Mouse (Mus musculus): ENCODE results near the gene Myo5a. TPM values are rescaled to one million over a fixed set of nuclear protein-coding genes. Genes with fewer than 3 reads are reported as not detected.

Myo5a gene
- polyA plus RNA-seq, 1 experiment from 2014 or later: 48.0 TPM

DNA sequence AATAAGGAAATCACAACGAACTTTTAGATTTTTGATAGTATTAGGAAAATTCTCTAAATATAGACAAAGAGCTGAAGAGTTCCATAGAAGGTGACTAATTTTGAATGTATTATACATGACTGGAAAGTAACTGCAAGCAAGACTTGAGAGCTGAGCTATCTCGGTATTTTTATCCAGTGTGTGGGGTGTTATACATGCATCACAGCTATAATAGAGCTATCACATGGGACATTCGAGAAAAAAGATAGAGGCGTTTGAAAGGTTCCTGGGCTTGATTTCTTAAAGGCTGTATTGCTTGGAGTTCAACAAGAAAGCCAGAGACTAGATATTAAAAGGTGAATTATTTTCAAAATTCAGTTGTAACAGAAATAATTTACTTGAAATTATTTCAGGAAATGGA is 19.0 kb upstream of the Myo5a start:
- WGBS: 78% methylated on average over 4 of the region's 4 CpGs
- Histone ChIP-seq H3K36me3 (ENCODE audit: control insufficient read depth, insufficient read depth, low read length) (peaks cover 12% of the 10 kb centered on the region), H3K4me1 (ENCODE audit: control insufficient read depth, insufficient read depth, low read length) (no peaks in the 10 kb centered on the region), H3K9me3 (ENCODE audit: control insufficient read depth, low read length) (no peaks in the 10 kb centered on the region), H3K4me2 (ENCODE audit: low read length) (no peak overlapping the region), H3K27me3 (ENCODE audit: control insufficient read depth, insufficient read depth, low read length) (no peaks in the 10 kb centered on the region), H3K4me3 (replicated peaks; ENCODE audit: low read depth, low read length) (no peak overlapping the region), H3K9ac (replicated peaks; ENCODE audit: low read length) (no peak overlapping the region), H3K27ac (replicated peaks; ENCODE audit: low read depth, low read length) (no peak overlapping the region)
- DNase-seq: no peak
- ATAC-seq (ENCODE audit: low FRiP score, low TSS enrichment): no peak

DNA sequence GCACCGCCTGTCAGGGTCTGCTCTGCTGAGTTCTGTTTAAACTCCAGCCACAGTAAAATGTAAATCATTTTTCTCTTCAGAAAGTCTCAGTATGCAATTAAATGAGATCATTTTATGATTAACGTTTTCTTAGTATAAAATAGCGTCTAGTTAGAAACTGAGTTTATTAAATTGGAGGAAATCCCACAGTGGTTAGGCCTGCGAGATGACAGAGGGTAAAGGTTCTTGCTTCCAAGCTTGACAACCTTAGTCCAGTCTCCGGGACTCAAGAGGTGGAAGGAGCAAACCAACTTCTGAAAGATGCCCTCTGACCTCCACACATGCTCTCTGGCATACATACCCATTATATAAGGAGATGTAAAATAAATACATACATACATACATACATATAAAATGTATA is 15.8 kb upstream of the Myo5a start:
- H3K36me3 ChIP-seq (ENCODE audit: control insufficient read depth, insufficient read depth, low read length): peaks cover 28% of the 10 kb centered on the region
- ATAC-seq (ENCODE audit: low FRiP score, low TSS enrichment) (no peak), DNase-seq (no peak)
- H3K4me3 ChIP-seq (replicated peaks; ENCODE audit: low read depth, low read length): no peak overlapping the region
- no peaks in the 10 kb centered on the region for H3K27me3 ChIP-seq (ENCODE audit: control insufficient read depth, insufficient read depth, low read length)
- no peaks in the 10 kb centered on the region for H3K9me3 ChIP-seq (ENCODE audit: control insufficient read depth, low read length)
- no peak overlapping the region for H3K4me2 ChIP-seq (ENCODE audit: low read length)
- 95% methylated on average over 5 of the region's 5 CpGs for WGBS
- H3K9ac ChIP-seq (replicated peaks; ENCODE audit: low read length): no peak overlapping the region
- no peak overlapping the region for H3K27ac ChIP-seq (replicated peaks; ENCODE audit: low read depth, low read length)
- H3K4me1 ChIP-seq (ENCODE audit: control insufficient read depth, insufficient read depth, low read length): no peaks in the 10 kb centered on the region

DNA sequence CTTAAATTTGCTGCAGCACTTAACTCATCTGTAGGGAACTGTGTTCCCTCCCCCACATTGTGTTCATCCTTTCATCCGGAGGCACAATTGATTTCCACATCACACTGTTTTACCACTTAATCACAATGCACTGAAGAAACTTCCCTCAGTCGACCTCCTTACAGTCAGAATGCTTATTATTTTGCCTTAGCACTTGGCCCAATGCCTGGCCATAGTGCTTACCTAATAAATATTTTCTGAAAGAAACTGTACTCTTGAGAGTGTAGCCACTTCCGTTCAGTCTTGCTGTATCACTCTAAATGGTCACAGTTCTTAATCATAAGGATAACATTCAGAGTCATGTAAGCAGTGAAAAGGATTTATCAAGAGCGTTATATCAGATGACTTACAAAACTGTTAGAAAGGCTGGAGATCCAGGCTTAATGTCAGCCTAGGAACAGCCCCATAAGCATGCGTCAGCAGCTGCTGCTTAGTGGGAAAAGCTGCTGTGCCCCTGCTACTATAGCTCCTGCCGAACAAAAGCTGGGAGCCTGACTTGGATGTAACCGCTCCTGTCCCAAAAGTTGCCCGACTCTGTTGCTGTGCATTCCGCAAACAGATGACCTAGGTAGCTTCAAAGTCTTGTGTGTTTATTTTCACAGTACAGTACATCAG is 6.0 kb upstream of the Myo5a start:
- ATAC-seq (ENCODE audit: low FRiP score, low TSS enrichment) (no peak), DNase-seq (no peak)
- Histone ChIP-seq H3K4me1 (ENCODE audit: control insufficient read depth, insufficient read depth, low read length) (no peaks in the 10 kb centered on the region), H3K9ac (replicated peaks; ENCODE audit: low read length) (no peak overlapping the region), H3K9me3 (ENCODE audit: control insufficient read depth, low read length) (no peaks in the 10 kb centered on the region), H3K27ac (replicated peaks; ENCODE audit: low read depth, low read length) (no peak overlapping the region), H3K4me3 (replicated peaks; ENCODE audit: low read depth, low read length) (no peak overlapping the region), H3K36me3 (ENCODE audit: control insufficient read depth, insufficient read depth, low read length) (no peaks in the 10 kb centered on the region), H3K27me3 (ENCODE audit: control insufficient read depth, insufficient read depth, low read length) (no peaks in the 10 kb centered on the region), H3K4me2 (ENCODE audit: low read length) (no peak overlapping the region)
- WGBS: 74% methylated on average over 9 of the region's 9 CpGs

DNA sequence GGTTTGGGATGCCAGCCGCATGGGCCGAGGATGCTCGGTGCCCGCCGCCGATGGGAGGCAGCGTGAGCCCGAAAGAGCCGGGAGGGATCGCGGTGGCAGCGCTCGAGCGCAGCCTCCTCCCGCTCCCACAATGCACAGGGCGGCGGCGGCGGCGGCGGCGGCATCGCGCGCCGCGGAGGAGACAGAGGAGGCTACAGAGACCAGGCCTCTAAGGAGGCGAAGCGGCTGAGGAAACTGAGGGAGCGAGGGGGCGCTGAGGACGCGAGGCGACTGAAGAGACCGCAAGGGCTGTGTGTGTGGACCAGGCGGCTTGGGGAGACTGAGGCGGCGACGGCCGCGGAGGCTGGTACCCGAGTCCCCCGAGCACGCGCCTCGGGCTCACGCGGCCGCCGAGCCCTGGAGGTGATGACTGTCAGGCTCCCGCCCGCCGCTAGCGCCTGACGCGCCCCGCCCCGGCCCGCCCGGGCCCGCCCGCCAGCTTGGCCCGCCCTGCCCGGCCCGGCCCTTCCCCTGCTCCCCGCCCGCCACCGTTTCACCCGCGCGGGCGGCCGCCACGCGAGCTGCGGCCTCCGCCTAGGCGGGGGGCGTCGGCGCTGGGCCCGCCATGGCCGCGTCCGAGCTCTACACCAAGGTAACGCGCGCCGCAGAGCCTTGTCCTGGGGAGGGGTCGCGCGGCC is 352 bp downstream of the Myo5a start:
- Histone ChIP-seq H3K27ac (replicated peaks; ENCODE audit: low read depth, low read length) (peak overlapping the region; percentile 99), H3K27me3 (ENCODE audit: control insufficient read depth, insufficient read depth, low read length) (no peaks in the 10 kb centered on the region), H3K9me3 (ENCODE audit: control insufficient read depth, low read length) (no peaks in the 10 kb centered on the region), H3K9ac (replicated peaks; ENCODE audit: low read length) (peak overlapping the region; percentile 96), H3K36me3 (ENCODE audit: control insufficient read depth, insufficient read depth, low read length) (no peaks in the 10 kb centered on the region), H3K4me2 (ENCODE audit: low read length) (peak overlapping the region; percentile 73), H3K4me3 (replicated peaks; ENCODE audit: low read depth, low read length) (peak overlapping the region; percentile 96), H3K4me1 (ENCODE audit: control insufficient read depth, insufficient read depth, low read length) (peaks cover 35% of the 10 kb centered on the region)
- WGBS: under 1% methylated on average over 52 of the region's 92 CpGs
- ATAC-seq (ENCODE audit: low FRiP score, low TSS enrichment): peak; percentile 95
- peak; percentile 93 for DNase-seq

DNA sequence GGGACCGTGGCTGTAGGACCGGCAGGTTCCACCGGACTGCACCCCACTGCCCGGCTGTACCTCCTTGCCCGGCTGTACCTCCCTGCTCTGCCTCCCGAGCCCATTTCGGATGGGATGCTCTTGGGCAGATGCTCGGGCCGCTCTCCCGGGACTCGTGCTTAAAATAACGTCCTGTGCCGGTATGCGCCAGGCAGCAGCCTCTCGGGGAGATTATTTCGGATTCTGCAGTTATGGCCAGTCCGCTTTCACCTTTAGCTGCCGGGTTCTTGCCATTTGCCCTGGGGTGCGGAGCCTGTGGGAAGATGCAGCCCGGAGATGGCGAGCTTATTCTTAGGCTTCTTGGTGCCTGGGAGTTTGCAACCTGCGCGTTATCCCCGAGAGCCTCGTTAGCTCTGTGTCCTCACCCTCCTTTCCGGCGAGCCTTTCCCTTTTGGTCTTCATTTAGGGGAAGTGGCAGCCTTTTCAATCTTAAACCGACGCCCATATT is 934 bp downstream of the Myo5a start:
- WGBS: under 1% methylated on average over 29 of the region's 29 CpGs
- Histone ChIP-seq H3K4me3 (replicated peaks; ENCODE audit: low read depth, low read length) (peak overlapping the region; percentile 96), H3K27ac (replicated peaks; ENCODE audit: low read depth, low read length) (peak overlapping the region; percentile 99), H3K27me3 (ENCODE audit: control insufficient read depth, insufficient read depth, low read length) (no peaks in the 10 kb centered on the region), H3K4me2 (ENCODE audit: low read length) (peak overlapping the region; percentile 73), H3K36me3 (ENCODE audit: control insufficient read depth, insufficient read depth, low read length) (no peaks in the 10 kb centered on the region), H3K9me3 (ENCODE audit: control insufficient read depth, low read length) (no peaks in the 10 kb centered on the region), H3K4me1 (ENCODE audit: control insufficient read depth, insufficient read depth, low read length) (peaks cover 35% of the 10 kb centered on the region), H3K9ac (replicated peaks; ENCODE audit: low read length) (peak overlapping the region; percentile 96)
- ATAC-seq (ENCODE audit: low FRiP score, low TSS enrichment): peak; percentile 7; the same call in 1 of the 2 replicates
- peak; percentile 72 for DNase-seq

DNA sequence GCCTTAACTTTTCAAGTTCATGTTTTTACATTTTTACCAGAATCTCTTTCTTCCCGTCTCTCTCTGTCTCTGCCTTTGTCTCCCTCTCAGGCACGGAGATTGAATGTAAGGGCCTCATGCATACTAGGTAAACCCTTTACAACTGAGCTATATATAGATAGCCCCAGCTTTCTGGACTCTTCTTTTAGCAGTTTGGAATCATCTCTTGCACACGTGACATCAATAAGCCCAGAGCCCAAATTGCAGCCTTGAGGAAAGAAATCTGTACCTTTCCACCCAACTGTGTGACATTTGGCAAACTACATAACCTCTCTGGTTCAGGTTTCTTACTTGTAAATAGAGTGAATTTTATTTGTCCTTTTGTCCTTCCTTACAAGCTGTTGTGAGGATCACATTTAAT is 1.5 kb downstream of the Myo5a start:
- ATAC-seq (ENCODE audit: low FRiP score, low TSS enrichment) (no peak), DNase-seq (peak; percentile 37)
- Histone ChIP-seq H3K36me3 (ENCODE audit: control insufficient read depth, insufficient read depth, low read length) (no peaks in the 10 kb centered on the region), H3K9me3 (ENCODE audit: control insufficient read depth, low read length) (no peaks in the 10 kb centered on the region), H3K4me2 (ENCODE audit: low read length) (peak overlapping the region; percentile 73), H3K4me3 (replicated peaks; ENCODE audit: low read depth, low read length) (peak overlapping the region; percentile 96), H3K9ac (replicated peaks; ENCODE audit: low read length) (peak overlapping the region; percentile 96), H3K27ac (replicated peaks; ENCODE audit: low read depth, low read length) (peak overlapping the region; percentile 99), H3K27me3 (ENCODE audit: control insufficient read depth, insufficient read depth, low read length) (no peaks in the 10 kb centered on the region), H3K4me1 (ENCODE audit: control insufficient read depth, insufficient read depth, low read length) (peaks cover 35% of the 10 kb centered on the region)
- WGBS: 9% methylated on average over 3 of the region's 3 CpGs

DNA sequence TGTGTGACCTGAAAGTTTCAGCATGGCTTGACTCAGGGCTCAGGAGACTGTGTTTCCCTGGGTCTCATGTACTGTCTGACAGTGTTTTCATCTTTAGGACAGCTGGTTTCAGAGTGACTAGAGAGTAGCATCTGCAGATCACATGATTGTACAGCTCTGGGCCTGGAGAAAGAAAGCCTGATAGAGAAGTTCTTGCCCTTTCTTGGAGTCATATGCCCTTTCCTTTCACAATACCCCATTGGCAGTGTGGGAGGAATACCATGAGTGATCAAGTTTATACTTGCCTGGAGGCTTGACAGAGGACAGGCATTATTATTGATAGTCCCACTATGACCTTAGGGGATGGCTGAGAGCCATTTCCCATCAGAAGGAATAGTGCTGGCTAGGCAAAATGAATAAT is 6.4 kb downstream of the Myo5a start:
- Histone ChIP-seq H3K9ac (replicated peaks; ENCODE audit: low read length) (no peak overlapping the region), H3K27me3 (ENCODE audit: control insufficient read depth, insufficient read depth, low read length) (no peaks in the 10 kb centered on the region), H3K4me3 (replicated peaks; ENCODE audit: low read depth, low read length) (no peak overlapping the region), H3K4me1 (ENCODE audit: control insufficient read depth, insufficient read depth, low read length) (peaks cover 30% of the 10 kb centered on the region), H3K9me3 (ENCODE audit: control insufficient read depth, low read length) (no peaks in the 10 kb centered on the region), H3K4me2 (ENCODE audit: low read length) (no peak overlapping the region), H3K36me3 (ENCODE audit: control insufficient read depth, insufficient read depth, low read length) (no peaks in the 10 kb centered on the region), H3K27ac (replicated peaks; ENCODE audit: low read depth, low read length) (no peak overlapping the region)
- no peak for ATAC-seq (ENCODE audit: low FRiP score, low TSS enrichment)
- no peak for DNase-seq

DNA sequence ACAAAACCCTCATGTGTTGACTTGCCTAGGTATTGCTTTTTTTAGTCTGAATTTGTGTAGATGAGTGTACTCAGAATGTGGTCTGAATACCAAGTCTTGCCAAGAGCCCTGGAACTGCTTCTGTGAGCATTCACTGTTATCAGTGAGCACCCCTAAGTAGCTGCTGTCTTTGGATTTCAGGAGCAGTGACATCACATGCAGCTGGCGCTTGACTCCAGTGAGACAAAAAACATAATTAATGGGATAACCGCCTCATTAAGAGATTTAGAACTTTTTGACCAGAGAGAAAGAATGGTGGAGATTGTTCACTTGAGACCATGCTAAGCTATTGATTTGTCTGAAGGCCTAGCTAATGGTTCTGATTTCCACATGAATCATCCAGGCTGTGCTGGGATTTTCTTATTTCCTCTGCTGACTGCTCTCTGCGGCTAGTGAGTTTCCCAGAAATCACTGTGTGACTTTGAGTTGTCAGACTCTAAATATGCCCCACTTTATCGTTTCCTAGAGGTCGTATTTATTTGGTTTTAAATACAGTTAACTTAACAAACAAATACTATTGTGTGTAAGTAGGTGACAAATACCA is 14.5 kb downstream of the Myo5a start:
- Histone ChIP-seq H3K4me3 (replicated peaks; ENCODE audit: low read depth, low read length) (no peak overlapping the region), H3K9me3 (ENCODE audit: control insufficient read depth, low read length) (no peaks in the 10 kb centered on the region), H3K27ac (replicated peaks; ENCODE audit: low read depth, low read length) (no peak overlapping the region), H3K27me3 (ENCODE audit: control insufficient read depth, insufficient read depth, low read length) (no peaks in the 10 kb centered on the region), H3K36me3 (ENCODE audit: control insufficient read depth, insufficient read depth, low read length) (no peaks in the 10 kb centered on the region), H3K4me1 (ENCODE audit: control insufficient read depth, insufficient read depth, low read length) (no peaks in the 10 kb centered on the region), H3K9ac (replicated peaks; ENCODE audit: low read length) (no peak overlapping the region), H3K4me2 (ENCODE audit: low read length) (no peak overlapping the region)
- DNase-seq: peak; percentile 12
- ATAC-seq (ENCODE audit: low FRiP score, low TSS enrichment): no peak
- 75% methylated on average over 5 of the region's 5 CpGs for WGBS
